Mouse (Mus musculus): ENCODE measurements around the gene Pex5l.

Pex5l gene

GRCm38 (mm10) chr3:33142901-33143461 lies at the start of gene Pex5l:
Gene Pex5l, minus strand, starts transcription at chr3:33143247.
- DNase-seq (ENCODE audit: low spot score in 2 of 2) = peak; percentile 1

DNA sequence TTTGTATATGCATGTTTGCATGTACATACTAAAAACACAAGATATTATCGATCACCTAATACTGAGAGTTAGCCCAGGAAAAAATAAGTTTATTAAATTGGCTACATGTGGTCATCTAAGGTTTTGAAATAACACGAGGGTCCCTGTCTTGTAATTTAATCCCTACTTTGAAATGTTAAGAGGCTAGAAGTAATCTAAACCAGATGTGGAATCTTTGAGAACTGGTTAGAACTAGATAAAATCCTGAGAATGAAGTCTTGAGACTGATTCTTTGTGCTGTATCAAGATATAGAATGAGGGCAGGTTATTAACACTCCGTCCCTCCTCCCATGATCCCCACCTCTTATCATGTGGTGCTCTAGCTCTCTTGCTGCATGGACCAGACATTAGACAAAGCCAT lies 22.1 kb upstream of the Pex5l start:
- DNase-seq (ENCODE audit: low spot score in 2 of 2) = no peak

GRCm38 (mm10) chr3:33163821-33164220 lies 20.8 kb upstream of the Pex5l start:
- no peak for DNase-seq (ENCODE audit: low spot score in 2 of 2)

DNA sequence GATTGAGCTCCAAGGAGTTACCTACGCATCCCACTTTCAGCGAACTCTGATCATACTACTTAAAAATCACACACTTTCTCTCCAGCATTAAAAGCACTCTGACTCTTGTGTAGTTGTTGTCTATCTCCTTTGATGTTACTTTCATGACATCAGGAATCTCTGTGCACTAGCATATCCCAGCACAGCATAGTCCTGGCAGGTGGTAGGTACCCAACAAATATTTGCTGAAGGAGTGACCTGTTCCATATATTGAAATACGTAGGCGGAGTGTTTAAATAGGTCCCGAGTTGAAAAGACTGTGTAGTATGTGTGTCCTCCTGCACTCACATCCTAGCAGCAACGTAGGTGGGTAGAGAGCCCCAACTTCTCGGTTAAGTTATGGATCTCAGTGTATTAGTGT lies 545 bp upstream of the Pex5l start:
- no peak for DNase-seq (ENCODE audit: low spot score in 2 of 2)

DNA sequence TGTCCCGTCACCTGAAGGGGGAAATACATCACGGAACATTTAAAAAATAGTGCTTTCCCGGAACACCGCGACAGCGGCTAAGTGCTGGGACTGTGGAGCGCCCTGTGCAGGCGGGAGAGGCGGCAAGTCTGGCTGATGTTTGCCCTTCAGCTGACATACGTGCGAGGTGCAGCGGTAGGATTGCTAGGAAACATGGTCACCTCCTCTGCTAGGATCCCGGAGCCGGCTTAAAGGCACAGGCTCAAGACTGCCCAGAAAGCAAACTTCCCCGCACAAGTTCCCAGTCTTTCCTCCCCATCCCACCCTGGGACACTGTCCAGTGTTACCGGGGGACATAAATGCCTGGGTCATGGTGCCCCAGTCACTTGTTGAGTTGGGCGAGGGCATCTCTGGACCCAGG lies 649 bp downstream of the Pex5l start:
- DNase-seq (ENCODE audit: low spot score in 2 of 2) = no peak

GRCm38 (mm10) chr3:33129944-33130343 lies 13.1 kb downstream of the Pex5l start:
- DNase-seq (ENCODE audit: low spot score in 2 of 2) = no peak

- DNase-seq (ENCODE audit: low spot score in 2 of 2) = no peak
These were observed 18.3 kb downstream of the Pex5l start for GRCm38 (mm10) chr3:33124796-33125195.

GRCm38 (mm10) chr3:33105785-33106184 lies 37.3 kb downstream of the Pex5l start:
- no peak for DNase-seq (ENCODE audit: low spot score in 2 of 2)

- DNase-seq (ENCODE audit: low spot score in 2 of 2) = no peak
These were observed 39.5 kb downstream of the Pex5l start for GRCm38 (mm10) chr3:33103501-33103900.

DNA sequence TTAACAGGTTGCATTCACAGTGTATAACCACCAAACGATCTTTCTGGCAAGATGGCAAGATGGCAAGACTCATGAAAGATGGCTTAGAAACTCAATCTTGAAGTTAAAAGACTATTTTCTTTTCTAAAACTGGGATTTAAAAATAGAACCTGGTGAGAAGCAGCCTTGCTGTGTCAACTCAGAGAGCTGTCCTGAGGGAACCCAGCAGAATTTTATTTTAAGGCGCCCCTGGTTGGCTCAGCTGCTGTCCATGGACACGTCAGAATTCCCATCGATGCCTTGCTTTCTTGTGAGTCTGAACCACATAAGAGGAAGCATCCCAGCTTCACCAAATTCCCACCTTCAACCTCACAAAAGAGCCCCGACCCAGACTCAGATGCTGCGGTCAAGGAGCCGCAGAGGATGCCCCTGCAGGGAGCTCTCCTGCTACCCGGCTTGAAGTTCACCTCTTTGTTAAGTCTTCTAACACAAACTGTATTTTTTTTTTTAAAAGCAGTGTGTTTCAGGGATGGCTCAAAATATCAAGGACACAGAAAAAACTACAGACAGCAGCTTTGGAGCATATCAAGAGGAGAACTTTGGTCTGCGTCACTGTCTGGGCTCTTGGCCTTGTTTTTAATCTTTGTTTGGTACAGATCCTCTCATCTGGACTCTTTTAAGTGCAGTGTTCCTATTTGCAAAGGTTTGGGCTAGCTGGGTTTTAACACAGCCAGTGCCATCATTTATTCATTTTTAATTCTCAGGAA lies 44.3 kb downstream of the Pex5l start:
- DNase-seq (ENCODE audit: low spot score in 2 of 2) = no peak

DNA sequence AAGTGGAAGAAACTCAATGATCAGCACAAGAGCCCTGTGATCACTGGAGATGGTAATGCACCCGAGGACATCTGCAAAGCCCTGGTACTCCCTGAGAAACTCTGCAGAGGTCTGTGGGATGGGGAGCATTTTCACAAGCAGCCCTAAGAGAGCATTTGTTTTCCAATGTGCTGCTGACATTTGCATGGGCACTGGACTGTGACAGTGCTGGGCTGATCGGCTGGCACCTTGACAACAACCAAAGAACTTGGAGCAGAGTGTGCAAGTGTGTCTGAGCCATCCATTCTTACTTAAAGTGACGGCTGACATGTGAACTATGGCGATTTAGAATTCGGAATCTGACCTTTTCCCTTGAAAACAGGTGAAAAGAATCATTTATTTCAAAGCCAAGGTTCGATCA lies 49.4 kb downstream of the Pex5l start:
- no peak for DNase-seq (ENCODE audit: low spot score in 2 of 2)

DNA sequence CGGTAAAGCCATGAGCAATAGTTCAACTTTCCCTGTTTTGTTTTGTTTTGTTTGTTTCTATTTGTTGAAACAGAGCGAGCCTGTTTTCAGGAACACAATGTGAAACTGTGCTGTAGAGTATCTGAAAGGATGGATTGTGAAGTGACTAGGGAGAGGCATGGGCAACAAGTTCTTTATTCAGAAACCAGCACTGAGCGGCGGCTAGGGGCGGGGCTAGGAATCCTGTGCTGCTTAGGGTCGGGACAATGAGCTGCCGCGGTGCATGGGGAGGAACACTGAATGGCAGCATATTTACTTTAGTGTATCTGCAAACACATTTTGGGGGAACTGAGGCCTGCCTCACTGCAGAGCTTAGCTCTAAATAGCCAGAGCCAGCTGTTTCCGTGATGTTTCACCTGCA lies 53.0 kb downstream of the Pex5l start:
- no peak for DNase-seq (ENCODE audit: low spot score in 2 of 2)

DNA sequence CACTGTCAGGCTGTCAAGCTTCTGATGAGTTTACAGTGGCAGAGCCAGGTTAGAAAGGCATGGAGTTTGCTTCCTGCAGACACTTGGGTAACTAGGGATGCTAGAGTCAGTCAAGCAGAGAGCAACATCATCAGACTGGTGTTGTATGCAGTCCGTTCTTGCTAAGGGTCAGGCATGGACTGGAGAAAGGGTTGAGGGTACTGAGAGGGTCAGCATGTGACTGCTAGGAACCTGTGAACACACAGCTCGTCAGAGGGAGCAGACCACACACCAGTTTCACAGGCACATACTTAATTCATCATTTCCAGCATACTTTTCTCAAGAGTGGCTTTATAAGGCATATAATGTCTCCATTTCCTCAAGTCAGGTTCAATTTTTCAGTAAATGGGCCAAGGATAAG lies 53.6 kb downstream of the Pex5l start:
- no peak for DNase-seq (ENCODE audit: low spot score in 2 of 2)

DNA sequence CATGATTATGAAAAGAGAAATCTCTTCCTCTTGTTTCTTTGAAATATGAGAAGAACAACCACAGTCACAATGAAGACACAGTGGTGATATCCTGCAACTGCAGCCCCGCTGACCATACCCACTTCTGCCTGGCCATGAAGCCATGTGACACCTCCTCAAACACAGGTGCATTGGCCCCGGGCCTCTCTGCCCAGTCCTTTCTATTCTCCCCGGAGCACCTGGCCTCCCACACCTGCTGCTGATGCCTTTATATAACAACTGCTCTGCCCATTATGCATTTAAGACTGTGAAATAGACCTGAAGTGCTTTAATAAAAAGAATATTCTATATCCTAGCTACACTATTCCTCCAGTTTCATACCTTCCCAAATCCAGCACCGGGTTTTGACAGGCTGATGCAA lies 54.8 kb downstream of the Pex5l start:
- DNase-seq (ENCODE audit: low spot score in 2 of 2) = no peak

DNA sequence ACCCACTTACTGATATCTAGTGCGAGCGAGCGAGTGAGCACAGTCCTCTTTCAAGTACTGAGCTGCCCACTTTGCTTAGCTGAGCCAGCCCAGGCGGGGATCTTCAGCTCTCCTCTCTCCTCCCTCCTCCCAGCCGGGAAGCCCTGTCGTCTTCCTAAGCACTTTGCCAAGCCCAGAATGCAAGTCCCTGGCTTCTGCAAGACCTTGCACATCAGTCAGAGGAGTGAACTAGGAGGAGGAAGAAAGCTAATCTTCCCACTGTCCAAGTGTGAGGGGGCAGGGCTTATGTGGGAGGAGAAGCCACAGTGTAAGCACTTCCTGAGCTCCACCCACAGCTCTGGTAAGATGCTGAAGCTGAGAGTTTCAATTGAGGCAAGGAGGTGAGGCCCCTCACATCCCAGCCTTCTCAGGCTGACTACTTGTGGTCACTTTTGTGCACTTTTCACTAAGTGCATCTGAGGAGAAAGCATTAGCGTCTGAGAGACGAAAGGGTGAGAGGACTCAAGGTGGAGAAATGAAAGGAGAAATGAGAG lies 60.2 kb downstream of the Pex5l start:
- no peak for DNase-seq (ENCODE audit: low spot score in 2 of 2)

- DNase-seq (ENCODE audit: low spot score in 2 of 2) = no peak
These were observed 61.3 kb downstream of the Pex5l start for GRCm38 (mm10) chr3:33081793-33082192.

DNA sequence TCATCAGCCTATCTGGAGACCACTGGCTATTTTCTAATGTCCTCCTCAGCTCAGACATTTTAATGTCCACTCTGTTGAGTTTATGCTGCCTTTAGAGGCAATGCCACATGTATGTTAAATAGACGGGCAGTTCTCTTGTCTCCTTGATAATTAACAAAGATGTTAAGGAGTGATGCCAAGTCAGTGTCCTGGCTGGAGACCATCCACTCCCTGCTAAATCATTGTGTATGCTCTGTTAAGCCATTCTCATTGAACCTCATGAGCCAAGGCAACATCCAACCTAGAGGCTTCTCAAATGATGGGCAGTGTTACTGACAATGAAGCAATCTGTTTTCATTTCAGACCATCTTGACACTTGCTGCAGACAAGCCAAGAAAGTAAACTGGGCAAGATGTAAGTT lies 63.4 kb downstream of the Pex5l start:
- no peak for DNase-seq (ENCODE audit: low spot score in 2 of 2)

DNA sequence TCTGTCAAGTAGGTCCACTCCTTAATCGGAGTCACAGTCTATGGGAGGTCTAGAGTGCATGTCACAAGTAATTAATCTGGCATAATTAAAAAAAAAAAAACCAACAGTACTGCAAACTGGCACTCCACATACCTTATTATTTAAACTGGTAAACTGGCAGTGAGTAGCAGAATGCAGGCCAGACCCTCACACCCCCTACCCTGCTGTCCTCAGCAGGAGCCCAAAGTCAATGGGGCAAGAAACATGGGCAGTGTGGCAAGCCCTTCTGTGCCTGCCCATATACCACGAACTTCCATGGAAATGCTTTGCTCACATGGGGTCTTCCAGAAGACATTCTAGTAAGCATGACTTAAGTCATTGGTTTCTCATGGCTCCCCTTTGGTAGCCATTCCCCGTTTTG lies 63.9 kb downstream of the Pex5l start:
- no peak for DNase-seq (ENCODE audit: low spot score in 2 of 2)

GRCm38 (mm10) chr3:33075696-33076095 lies 67.4 kb downstream of the Pex5l start:
- no peak for DNase-seq (ENCODE audit: low spot score in 2 of 2)

DNA sequence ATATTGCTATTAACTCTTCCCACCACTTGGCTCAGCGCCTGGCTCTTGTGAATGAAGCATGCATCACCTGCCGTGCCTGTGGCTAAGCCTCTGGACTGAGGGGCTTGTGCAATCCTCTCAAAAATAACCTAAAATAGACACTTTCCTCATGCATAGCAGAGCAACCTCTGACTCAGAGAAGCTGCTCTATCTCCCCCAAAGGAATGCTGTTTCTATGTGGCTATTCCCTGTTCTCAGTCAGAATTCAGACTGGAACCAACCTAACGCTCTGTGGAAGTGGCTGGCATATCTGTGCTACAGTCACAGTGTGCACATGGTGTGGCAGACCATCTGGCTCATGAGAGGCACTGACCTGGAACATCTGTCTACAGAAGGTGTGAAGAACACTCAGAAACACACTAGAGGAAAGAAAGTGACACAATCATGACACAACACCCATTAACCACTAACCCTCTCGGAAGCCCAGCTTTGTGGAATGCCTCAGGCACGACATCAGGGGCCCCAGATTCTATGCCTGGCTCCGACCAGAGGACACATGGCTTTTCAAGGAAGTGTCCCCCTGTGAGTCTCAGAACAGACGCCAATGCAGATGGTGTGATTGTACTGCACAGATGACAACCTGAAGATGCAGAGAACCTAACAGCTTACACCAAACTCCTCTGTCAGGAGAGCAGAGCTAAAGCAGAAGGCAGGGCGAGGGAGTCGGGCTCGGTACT lies 68.6 kb downstream of the Pex5l start:
- no peak for DNase-seq (ENCODE audit: low spot score in 2 of 2)

DNA sequence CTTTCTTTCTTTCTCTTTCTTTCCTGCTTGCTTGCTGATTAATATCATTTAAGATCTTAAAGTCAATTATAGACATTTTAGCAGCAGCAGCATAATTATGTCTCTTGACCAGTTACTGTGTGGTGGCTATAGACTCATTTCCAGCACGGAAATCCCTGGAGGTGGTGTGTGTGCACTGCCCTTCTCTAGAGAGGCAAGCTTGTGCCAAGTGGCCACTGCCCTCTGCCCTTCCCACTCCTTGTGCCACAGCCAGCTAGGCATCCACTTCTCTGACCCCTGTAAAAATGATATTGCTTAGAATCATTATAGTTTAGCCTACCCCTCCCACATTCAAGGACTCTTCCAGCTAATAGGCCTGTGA lies 69.2 kb downstream of the Pex5l start:
- no peak for DNase-seq (ENCODE audit: low spot score in 2 of 2)

- DNase-seq (ENCODE audit: low spot score in 2 of 2) = no peak
These were observed 72.3 kb downstream of the Pex5l start for GRCm38 (mm10) chr3:33070771-33071170.

- DNase-seq (ENCODE audit: low spot score in 2 of 2) = no peak
These were observed 74.9 kb downstream of the Pex5l start for GRCm38 (mm10) chr3:33068146-33068545.
